Mouse (Mus musculus): Measurements from ENCODE around the gene Grip1. TPM values are rescaled to one million over a fixed set of nuclear protein-coding genes. Genes with fewer than 3 reads are reported as not detected.

Grip1 gene
- polyA plus RNA-seq, 1 experiment from 2014 or later: 0.55 TPM

DNA sequence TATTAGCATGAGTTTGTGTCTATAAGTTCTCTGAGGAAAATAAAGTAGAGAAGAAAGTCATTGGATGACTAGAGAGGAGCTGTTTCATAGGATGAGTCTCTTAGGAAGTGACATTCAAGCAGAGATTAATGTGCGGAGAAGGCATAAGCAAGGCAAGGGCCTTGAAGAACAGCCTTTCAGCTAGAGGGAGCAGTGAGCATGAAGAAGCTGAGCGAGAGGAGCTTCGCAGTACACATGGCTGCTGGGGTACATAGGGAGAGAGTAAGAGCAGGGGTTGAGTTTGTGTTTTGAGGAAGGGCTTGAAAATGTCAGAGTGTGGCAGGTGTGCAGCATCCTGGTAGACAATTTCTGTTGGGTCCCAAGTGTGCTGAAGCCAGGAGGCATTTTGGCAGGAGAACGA is 548.5 kb downstream of the Grip1 start:
- 65% methylated on average over 4 of the region's 4 CpGs for WGBS (ENCODE audit: insufficient replicate concordance)
- Histone ChIP-seq H3K27me3 (ENCODE audit: control insufficient read depth, insufficient read depth, low read depth, low read length) (no peaks in the 10 kb centered on the region), H3K27ac (ENCODE audit: low read length) (no peak overlapping the region), H3K9me3 (replicated peaks; ENCODE audit: control insufficient read depth, low read length) (no peaks in the 10 kb centered on the region), H3K4me3 (ENCODE audit: low read depth, low read length) (no peak overlapping the region), H3K4me2 (ENCODE audit: low read depth, low read length) (no peak overlapping the region), H3K4me1 (ENCODE audit: control insufficient read depth, low read depth, low read length) (no peaks in the 10 kb centered on the region), H3K9ac (ENCODE audit: low read depth, low read length) (no peak overlapping the region), H3K36me3 (ENCODE audit: control insufficient read depth, insufficient read depth) (no peaks in the 10 kb centered on the region)
- no peak for ATAC-seq (ENCODE audit: low read depth)

- H3K36me3 ChIP-seq (ENCODE audit: control insufficient read depth, insufficient read depth): no peaks in the 10 kb centered on the region
- WGBS (ENCODE audit: insufficient replicate concordance): 74% methylated on average over 7 of the region's 7 CpGs
- no peak for ATAC-seq (ENCODE audit: low read depth)
These were observed 550.5 kb downstream of the Grip1 start for GRCm38 (mm10) chr10:120004096-120004495.

DNA sequence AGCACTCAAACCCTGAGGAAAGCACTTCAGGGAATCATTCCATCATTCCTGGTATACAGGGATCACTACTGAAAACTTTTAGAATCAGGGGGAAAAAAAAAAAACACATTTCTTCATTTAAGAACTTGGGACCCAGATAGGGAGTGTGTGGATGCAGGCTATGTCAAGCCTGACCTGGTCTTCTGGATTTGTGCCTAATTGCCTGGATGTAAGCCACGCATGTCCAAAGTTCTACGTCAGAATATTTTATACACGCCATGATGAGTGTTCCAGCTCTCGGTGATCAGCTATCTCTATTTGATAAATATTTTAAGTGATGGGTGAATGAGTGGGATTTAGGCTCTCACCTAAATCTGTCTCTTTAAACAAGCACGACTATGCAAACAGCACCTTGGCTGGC is 552.0 kb downstream of the Grip1 start:
- 62% methylated on average over 5 of the region's 5 CpGs for WGBS (ENCODE audit: insufficient replicate concordance)
- H3K4me3 ChIP-seq (ENCODE audit: low read depth, low read length): no peak overlapping the region
- H3K27ac ChIP-seq (ENCODE audit: low read length): no peak overlapping the region

More at GRCm38 (mm10) chr10:120004096-120004495, 550.5 kb downstream of the Grip1 start:
- Histone ChIP-seq H3K27ac (ENCODE audit: low read length) (no peak overlapping the region), H3K4me3 (ENCODE audit: low read depth, low read length) (no peak overlapping the region), H3K27me3 (ENCODE audit: control insufficient read depth, insufficient read depth, low read depth, low read length) (no peaks in the 10 kb centered on the region), H3K4me1 (ENCODE audit: control insufficient read depth, low read depth, low read length) (no peaks in the 10 kb centered on the region), H3K4me2 (ENCODE audit: low read depth, low read length) (no peak overlapping the region), H3K9ac (ENCODE audit: low read depth, low read length) (no peak overlapping the region), H3K9me3 (replicated peaks; ENCODE audit: control insufficient read depth, low read length) (no peaks in the 10 kb centered on the region)

DNA sequence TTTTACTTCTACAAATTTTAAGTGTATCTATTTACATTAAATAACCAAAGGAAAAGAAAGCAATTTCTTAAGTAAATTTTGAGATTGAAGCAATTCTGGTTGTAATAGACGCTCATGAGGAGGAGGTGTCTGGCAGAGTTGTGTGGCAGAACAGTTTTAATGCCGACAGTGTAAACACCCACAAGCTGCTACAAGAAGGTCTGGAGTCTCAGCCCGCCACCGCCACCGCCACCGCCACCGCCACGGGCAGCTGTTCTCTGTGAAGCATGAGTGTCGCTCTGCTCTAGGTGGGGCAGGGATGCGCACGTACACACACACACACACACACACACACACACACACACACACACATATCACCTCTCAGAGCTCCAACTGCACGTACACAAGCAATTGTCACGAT is 558.7 kb downstream of the Grip1 start:
- H3K36me3 ChIP-seq (ENCODE audit: control insufficient read depth, insufficient read depth): no peaks in the 10 kb centered on the region
- no peak overlapping the region for H3K9ac ChIP-seq (ENCODE audit: low read depth, low read length)
- H3K9me3 ChIP-seq (replicated peaks; ENCODE audit: control insufficient read depth, low read length): no peaks in the 10 kb centered on the region
- WGBS (ENCODE audit: insufficient replicate concordance): 83% methylated on average over 13 of the region's 13 CpGs
- ATAC-seq (ENCODE audit: low read depth): no peak
- no peaks in the 10 kb centered on the region for H3K4me1 ChIP-seq (ENCODE audit: control insufficient read depth, low read depth, low read length)
- no peak overlapping the region for H3K4me3 ChIP-seq (ENCODE audit: low read depth, low read length)
- H3K27me3 ChIP-seq (ENCODE audit: control insufficient read depth, insufficient read depth, low read depth, low read length): no peaks in the 10 kb centered on the region
- H3K27ac ChIP-seq (ENCODE audit: low read length): no peak overlapping the region
- no peak overlapping the region for H3K4me2 ChIP-seq (ENCODE audit: low read depth, low read length)

More for the DNA sequence above, 552.0 kb downstream of the Grip1 start:
- H3K27me3 ChIP-seq (ENCODE audit: control insufficient read depth, insufficient read depth, low read depth, low read length): no peaks in the 10 kb centered on the region
- H3K4me2 ChIP-seq (ENCODE audit: low read depth, low read length): no peak overlapping the region
- H3K9me3 ChIP-seq (replicated peaks; ENCODE audit: control insufficient read depth, low read length): no peaks in the 10 kb centered on the region
- no peak overlapping the region for H3K9ac ChIP-seq (ENCODE audit: low read depth, low read length)
- ATAC-seq (ENCODE audit: low read depth): no peak
- no peaks in the 10 kb centered on the region for H3K36me3 ChIP-seq (ENCODE audit: control insufficient read depth, insufficient read depth)
- no peaks in the 10 kb centered on the region for H3K4me1 ChIP-seq (ENCODE audit: control insufficient read depth, low read depth, low read length)

DNA sequence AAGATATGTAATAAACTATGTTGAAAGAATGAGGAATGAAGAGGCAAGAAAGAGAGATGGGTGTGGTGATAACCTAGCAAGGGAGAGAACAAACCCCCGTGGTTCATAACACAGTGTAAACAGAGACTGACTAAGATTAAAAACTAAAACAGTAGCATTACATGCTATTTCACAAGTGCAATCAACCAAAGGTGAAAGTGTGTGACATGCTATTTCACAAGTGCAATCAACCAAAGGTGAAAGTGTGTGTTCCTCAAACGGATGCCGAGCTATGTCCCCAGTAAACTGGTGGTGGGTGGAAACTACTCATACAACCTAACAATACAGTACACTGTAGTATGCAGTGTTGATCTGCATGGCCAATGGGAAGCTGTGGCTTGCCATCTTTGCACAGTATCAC is 561.5 kb downstream of the Grip1 start:
- H3K9ac ChIP-seq (ENCODE audit: low read depth, low read length): no peak overlapping the region
- no peak overlapping the region for H3K4me2 ChIP-seq (ENCODE audit: low read depth, low read length)
- no peak for ATAC-seq (ENCODE audit: low read depth)
- no peak overlapping the region for H3K4me3 ChIP-seq (ENCODE audit: low read depth, low read length)
- H3K27ac ChIP-seq (ENCODE audit: low read length): no peak overlapping the region
- 59% methylated on average over 3 of the region's 3 CpGs for WGBS (ENCODE audit: insufficient replicate concordance)
- H3K4me1 ChIP-seq (ENCODE audit: control insufficient read depth, low read depth, low read length): no peaks in the 10 kb centered on the region
- H3K9me3 ChIP-seq (replicated peaks; ENCODE audit: control insufficient read depth, low read length): no peaks in the 10 kb centered on the region
- no peaks in the 10 kb centered on the region for H3K36me3 ChIP-seq (ENCODE audit: control insufficient read depth, insufficient read depth)
- no peaks in the 10 kb centered on the region for H3K27me3 ChIP-seq (ENCODE audit: control insufficient read depth, insufficient read depth, low read depth, low read length)

- whole genome bisulfite sequencing (ENCODE audit: insufficient replicate concordance): 67% methylated on average over 10 of the region's 10 CpGs
- H3K27ac ChIP-seq (ENCODE audit: low read length): no peak overlapping the region
- H3K4me1 ChIP-seq (ENCODE audit: control insufficient read depth, low read depth, low read length): no peaks in the 10 kb centered on the region
- no peak overlapping the region for H3K4me2 ChIP-seq (ENCODE audit: low read depth, low read length)
- no peaks in the 10 kb centered on the region for H3K9me3 ChIP-seq (replicated peaks; ENCODE audit: control insufficient read depth, low read length)
- no peak overlapping the region for H3K9ac ChIP-seq (ENCODE audit: low read depth, low read length)
- H3K4me3 ChIP-seq (ENCODE audit: low read depth, low read length): no peak overlapping the region
- H3K27me3 ChIP-seq (ENCODE audit: control insufficient read depth, insufficient read depth, low read depth, low read length): no peaks in the 10 kb centered on the region
- H3K36me3 ChIP-seq (ENCODE audit: control insufficient read depth, insufficient read depth): no peaks in the 10 kb centered on the region
- ATAC-seq (ENCODE audit: low read depth): no peak
These were observed 572.8 kb downstream of the Grip1 start for GRCm38 (mm10) chr10:120026437-120026836.

GRCm38 (mm10) chr10:120030901-120031300 is 577.3 kb downstream of the Grip1 start:
- no peak overlapping the region for H3K27ac ChIP-seq (ENCODE audit: low read length)
- WGBS (ENCODE audit: insufficient replicate concordance): 63% methylated on average over 6 of the region's 6 CpGs
- H3K4me3 ChIP-seq (ENCODE audit: low read depth, low read length): no peak overlapping the region
- H3K4me1 ChIP-seq (ENCODE audit: control insufficient read depth, low read depth, low read length): no peaks in the 10 kb centered on the region
- H3K9me3 ChIP-seq (replicated peaks; ENCODE audit: control insufficient read depth, low read length): no peaks in the 10 kb centered on the region
- H3K36me3 ChIP-seq (ENCODE audit: control insufficient read depth, insufficient read depth): no peaks in the 10 kb centered on the region
- H3K27me3 ChIP-seq (ENCODE audit: control insufficient read depth, insufficient read depth, low read depth, low read length): no peaks in the 10 kb centered on the region
- no peak for ATAC-seq (ENCODE audit: low read depth)
- H3K9ac ChIP-seq (ENCODE audit: low read depth, low read length): no peak overlapping the region
- H3K4me2 ChIP-seq (ENCODE audit: low read depth, low read length): no peak overlapping the region

- Histone ChIP-seq H3K36me3 (ENCODE audit: control insufficient read depth, insufficient read depth) (no peaks in the 10 kb centered on the region), H3K9ac (ENCODE audit: low read depth, low read length) (no peak overlapping the region), H3K4me1 (ENCODE audit: control insufficient read depth, low read depth, low read length) (no peaks in the 10 kb centered on the region), H3K9me3 (replicated peaks; ENCODE audit: control insufficient read depth, low read length) (no peaks in the 10 kb centered on the region), H3K27me3 (ENCODE audit: control insufficient read depth, insufficient read depth, low read depth, low read length) (no peaks in the 10 kb centered on the region), H3K4me3 (ENCODE audit: low read depth, low read length) (no peak overlapping the region), H3K4me2 (ENCODE audit: low read depth, low read length) (no peak overlapping the region), H3K27ac (ENCODE audit: low read length) (no peak overlapping the region)
- ATAC-seq (ENCODE audit: low read depth): no peak
- WGBS (ENCODE audit: insufficient replicate concordance): 74% methylated on average over 8 of the region's 8 CpGs
These were observed 577.7 kb downstream of the Grip1 start for GRCm38 (mm10) chr10:120031316-120031715.

DNA sequence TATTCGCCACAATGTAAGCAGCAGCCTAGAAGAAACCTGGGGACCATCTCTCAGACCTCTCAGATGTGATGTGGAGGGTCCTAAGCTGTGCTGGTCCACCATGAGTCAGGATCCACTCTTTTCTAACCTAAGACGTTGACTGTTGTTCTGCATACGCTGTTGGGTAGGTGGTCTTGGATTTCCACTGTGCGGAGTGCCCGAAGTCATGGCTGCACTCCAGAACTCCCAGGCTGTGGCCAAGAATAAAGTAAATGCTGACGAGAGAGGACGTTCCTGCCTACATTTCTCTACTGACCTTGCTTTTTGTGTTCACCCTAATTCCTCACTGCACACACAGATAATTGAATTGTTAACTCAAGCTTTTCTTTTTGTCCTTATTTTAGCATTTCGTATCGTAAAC is 580.2 kb downstream of the Grip1 start:
- Histone ChIP-seq H3K4me2 (ENCODE audit: low read depth, low read length) (no peak overlapping the region), H3K27ac (ENCODE audit: low read length) (no peak overlapping the region), H3K36me3 (ENCODE audit: control insufficient read depth, insufficient read depth) (no peaks in the 10 kb centered on the region), H3K9me3 (replicated peaks; ENCODE audit: control insufficient read depth, low read length) (no peaks in the 10 kb centered on the region), H3K4me3 (ENCODE audit: low read depth, low read length) (no peak overlapping the region), H3K27me3 (ENCODE audit: control insufficient read depth, insufficient read depth, low read depth, low read length) (no peaks in the 10 kb centered on the region), H3K9ac (ENCODE audit: low read depth, low read length) (no peak overlapping the region), H3K4me1 (ENCODE audit: control insufficient read depth, low read depth, low read length) (no peaks in the 10 kb centered on the region)
- no peak for ATAC-seq (ENCODE audit: low read depth)
- WGBS (ENCODE audit: insufficient replicate concordance): 73% methylated on average over 9 of the region's 9 CpGs

All from liver, embryonic 16.5 days (tissue).